Mouse (Mus musculus) adrenal gland, adult (tissue): ENCODE measurements around the gene Rab37.

Source experiments
- DNase-seq, 2 experiments: peaks; one replicate each; pipeline ENCODE4 v3.0.0; 2022 to 2023; ENCODE audit warnings: low spot score in 1 of 2; ENCODE audit not compliant: inconsistent age in 2 of 2

The Rab37 gene

DNA sequence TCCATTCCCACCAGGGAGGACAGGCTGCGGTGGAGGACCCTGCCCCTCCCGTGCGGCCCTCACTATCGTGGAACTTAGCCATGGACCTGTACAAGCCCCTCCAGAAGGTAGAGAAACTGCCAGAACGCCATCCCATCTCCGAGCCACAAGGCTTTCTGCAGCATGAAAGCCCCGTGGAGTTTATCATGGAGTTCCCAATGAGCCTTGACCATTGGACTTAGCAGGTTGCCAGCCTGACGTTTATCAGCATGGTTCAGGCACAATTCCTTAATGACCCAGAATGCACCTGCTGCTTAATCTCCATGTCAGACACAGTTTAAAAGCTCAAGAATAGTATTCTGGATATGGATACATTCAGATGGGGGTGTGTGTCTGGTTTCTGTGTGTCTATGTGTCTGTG, 6.2 kb upstream of the Rab37 start:
- DNase-seq: no peak

DNA sequence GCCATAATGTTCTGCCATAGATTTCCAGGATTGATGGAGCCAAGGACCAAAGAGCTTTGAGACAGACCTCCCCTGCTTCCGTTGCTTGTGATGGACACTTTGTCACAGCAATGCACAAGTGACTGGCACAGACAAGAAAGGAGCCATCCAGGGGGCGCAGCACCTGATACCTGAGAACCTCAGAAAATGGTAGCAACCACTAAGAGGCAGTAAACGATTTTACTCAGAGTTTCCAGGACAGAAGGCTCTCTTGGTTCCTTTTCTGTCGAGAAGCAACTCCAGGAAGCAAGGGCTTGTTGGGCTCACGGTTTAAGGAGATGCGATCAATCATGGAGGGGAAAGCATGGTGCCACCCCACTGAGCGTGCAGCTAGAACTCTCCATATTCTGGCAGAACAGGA, 5.0 kb upstream of the Rab37 start:
- no peak for DNase-seq

DNA sequence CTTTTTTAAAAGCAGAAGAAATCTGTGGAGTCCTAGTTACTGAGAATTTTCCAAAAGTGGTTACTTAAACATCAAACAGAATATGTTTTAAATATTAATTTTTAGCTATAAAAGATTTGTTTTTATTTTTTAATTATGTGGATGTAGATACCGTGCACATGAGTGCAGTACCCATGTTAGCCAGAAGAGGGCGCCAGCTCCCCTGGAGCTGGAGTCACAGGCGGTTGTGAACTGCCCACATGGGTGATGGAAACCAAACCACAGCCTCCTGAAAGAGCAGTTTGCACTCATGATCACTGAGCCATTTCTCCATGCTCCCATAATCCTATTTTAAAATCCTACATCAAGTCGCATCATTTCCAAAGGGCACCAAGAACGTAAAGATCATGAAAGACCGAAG, 1.4 kb upstream of the Rab37 start:
- DNase-seq: no peak

DNA sequence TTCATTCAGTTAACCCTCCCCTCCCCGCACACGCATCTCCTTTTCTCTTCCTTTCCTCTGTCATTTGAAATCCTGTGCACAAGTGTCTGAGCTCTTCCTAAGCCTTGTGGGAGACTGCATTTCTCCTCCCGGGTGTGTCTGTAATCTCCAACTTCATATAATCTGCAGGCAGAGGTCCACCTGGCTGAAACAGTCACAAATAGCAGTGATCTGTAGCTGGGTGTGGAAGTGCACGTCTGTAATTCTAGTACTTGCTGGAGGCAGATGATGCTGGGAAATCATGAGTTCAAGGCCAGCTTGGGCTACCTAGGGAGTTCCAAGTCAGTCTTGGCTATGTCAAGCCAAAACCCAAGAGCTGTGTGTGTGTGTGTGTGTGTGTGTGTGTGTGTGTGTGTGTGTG, 909 bp downstream of the Rab37 start:
- DNase-seq: no peak

DNA sequence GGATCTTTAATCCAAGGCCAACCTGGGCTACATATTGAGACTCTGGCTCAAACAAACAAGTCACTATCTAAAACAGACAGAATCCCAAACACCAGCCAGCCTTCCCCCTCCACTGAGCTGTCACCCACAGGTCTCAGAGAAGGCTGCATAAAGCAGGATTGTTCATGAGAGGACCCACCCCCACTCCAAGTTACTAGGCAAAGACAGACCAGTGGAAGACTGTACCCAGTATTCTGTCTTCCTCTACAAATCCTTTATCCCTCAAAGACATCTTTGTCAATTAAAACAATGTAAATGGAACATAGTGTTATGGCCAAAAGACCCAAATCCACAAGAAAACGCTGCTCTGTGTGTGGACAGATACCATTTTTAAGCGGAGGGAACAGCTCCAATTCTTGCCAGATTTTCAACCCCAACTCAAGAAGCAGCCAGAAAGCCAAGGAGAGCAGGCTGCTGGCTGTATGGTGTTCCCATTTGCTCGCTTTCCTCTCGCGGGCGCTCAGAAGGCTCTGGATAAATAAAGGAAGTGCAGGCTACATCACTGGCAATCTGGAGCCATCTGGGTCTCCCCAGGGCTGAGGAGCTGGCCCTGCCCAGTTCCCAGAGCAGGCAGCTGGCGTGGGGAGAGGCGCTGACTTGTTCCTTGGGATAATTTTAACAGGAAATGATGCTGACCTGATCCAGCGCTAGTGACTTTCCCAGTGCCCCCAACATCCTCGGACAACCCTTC, 7.1 kb downstream of the Rab37 start:
- DNase-seq: no peak

DNA sequence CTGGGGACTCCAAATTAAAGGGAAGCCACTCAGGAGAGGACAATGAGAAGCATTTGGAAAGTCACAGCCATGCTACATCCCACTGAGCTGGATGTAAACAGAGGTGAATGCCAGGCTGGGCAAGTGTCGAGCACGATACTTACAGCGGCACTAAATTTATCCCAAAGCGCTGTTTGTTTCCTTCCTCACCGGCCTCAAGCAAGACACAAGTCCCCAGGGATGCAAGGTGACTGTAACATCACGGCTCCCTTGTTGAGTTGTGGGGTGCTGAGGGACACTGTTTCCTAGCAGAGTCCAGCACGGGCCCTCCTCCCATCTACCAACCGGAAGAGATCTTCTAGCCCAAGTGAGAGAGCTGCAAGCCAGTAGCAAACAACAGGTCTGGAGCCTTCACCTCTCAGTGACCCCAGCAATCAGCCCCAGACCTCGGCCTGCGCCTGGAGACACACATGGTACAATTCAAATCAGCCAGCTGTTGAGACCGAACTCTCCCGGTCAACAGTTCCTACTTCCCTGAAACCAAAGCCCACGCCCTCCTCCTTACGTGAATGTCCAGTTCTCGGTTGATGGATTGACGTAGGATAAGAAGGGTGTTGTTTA, 8.1 kb downstream of the Rab37 start:
- DNase-seq: no peak

DNA sequence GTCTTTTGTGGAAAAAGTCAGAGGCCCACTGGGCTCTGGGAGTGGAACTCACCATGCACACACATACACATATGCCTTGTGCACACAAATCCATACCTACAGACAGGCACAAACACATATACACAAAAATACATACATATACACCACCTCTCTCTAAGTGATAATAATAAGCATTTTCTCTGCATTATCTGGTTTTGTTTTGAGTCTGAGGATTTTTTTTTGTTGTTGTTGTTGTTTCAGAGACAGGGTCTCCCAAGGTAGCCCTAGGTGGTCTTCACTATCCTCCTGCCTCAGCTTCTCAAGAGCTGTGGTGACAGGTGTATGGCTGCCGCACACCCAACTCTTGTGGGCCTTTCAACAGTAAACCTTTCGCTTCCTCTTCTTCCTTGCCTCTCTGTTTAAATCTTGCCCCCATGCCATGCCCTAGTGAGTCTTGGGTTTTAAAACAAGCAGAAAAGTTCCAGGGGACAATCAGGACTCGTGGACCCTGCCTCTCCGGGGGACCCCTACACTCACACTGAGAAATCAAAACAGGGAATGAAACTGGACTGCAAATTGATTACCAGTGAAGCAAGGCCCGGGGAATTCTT, 8.9 kb downstream of the Rab37 start:
- DNase-seq: no peak

DNA sequence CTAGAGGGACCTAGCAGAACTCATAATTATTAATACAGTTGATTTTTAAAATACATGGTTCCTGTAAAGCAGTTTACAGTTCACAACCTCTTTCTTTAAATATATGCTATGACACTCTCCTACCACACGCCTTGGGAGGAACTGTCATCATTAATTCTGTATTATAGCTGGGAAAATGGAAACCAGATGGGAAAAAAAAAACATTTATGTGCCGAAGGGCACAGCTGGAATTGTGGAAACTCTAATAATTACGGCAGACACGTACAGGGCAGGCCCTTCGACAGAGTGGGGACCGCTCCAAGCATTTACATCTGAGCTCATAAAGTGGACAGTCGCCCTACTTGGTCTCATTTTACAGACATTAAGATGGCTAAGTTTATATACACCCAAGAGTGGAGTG, 9.5 kb downstream of the Rab37 start:
- no peak for DNase-seq

DNA sequence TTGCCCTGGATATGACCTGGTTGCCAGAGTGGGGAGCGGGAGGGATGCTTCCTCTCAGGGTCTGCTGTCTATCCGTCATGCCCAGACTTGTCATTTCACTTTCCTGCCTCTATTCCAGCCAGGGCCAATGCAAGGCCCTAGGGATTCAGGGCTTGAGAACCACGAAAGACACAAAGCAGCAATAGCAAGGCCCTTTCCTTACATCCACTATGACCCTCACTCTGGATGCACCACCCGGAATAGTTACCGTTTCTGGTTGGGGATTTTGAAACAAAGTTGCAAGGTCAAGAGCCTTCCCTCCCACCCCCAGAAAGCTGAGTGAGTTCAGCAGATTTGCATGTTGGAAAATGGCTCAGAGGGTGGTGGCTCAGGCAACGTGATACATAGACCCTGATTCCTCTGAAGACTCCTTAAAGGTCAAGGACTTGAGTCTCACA, 10.4 kb downstream of the Rab37 start:
- DNase-seq: peak; percentile 24 to 48

DNA sequence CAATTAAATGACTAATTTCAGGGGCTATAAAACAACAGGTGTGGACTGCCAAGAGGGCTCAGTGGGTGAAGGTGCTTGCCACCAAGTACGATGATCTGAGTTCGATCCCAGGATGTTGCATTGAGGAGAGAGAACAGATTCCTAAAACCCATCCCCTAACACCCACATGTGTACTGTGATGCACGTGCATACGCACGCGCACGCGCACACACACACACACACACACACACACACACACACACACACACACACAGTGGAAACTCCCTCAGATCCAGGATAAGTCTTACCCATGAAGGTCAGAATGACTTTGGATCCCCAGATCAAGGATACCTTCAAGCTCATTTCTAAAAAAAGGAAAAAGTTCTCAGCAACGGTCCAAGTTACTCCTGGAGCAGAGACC, 10.9 kb downstream of the Rab37 start:
- no peak for DNase-seq

DNA sequence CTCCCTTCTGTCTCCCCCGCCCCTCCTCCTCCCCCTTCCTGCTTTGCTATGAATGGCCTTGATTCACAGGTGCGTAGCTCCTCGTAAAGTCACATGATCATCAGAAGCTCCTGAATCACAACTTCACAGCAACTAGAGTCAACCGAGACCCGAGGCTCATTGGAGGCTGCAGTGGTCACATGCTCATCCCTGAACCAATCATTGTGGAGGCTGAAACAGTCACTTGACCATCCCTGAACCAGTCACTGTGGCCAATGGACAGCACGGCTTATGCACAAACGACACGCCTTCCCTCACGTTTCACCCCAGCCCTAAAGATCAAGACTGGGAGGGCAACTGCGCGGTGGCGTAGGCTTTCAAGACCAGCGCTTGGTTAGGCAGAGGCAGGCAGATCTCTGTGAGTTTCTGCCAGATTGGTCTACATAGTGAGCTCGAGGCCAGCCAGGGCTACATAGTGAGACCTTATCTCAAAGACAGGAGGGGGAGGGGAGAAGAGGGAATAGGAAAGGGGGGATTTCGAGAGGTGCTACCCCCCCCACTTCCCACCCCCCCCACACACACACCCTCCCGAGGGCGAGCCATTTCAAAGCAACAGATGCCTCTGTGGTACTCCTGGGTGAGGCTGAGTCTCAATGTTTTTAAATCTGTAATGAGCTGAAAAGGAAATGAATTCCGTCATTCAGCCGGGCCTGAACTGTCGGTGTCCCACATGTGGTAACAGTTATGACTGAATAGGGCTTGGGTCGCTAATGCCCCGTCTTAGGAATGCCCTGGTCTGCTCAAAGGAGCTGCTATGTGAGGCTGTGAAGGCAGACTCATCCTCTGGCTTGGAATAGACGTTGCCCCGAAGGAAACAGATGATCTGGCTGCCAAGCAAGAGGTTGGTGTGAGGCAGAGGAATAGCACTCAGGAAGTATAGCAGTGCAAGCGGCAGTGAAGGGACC, 12.5 kb downstream of the Rab37 start:
- DNase-seq: no peak

DNA sequence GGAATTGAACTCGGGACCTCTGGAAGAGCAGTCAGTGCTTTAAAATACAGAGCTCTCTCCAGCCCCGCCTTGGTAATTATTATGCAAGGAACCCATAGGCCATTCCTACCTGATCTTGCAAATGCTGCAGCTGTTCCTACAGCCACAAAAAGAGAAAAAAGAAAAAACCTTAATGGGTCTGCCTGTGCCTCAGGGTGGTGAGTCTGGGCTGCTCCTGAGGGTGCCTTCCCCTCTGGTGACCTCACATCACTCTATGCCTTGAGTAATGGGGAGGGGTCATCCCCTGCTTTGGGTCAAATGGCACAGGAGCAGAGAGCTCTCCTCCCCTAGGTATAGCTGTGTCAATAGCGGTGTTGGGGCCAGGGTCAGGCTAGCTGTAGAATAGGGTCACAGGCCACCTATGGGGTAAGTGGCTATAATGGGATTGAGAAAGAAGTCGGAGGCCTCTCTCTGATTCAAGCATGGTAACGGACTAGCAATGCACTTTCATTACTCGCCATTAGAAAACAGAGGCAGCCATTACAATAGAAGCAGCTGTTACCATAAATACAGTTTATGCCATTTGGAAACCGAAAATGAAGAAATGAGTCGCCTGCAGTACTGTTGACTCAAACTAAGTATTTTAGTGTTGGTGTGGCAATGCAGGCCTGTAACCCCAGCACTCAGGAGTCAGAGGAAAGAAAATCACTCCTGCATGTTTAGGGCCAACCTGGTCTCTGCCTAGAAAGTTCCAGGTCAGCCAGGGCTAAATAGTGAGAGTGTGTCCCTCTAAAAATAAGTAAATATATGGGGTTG, 13.7 kb downstream of the Rab37 start:
- DNase-seq: no peak

DNA sequence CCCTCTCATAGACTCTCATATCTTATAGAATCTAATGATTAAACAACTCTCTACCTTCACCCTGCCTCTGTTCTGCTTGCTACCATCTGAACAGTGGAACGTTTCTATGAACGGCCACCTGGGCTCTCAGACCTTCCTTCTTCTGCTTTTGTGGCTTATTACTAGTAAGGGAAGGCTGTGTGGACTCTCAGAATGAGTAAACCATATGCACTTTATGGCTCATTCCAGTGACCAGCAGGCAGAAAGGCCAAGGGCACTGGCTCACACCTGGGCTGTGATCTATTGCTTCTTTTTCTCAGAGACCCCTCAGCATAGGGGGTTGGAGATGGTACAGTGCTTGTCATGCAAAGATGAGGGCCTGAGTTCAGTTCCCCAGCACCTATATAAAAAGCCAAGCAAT, 15.4 kb downstream of the Rab37 start:
- no peak for DNase-seq

DNA sequence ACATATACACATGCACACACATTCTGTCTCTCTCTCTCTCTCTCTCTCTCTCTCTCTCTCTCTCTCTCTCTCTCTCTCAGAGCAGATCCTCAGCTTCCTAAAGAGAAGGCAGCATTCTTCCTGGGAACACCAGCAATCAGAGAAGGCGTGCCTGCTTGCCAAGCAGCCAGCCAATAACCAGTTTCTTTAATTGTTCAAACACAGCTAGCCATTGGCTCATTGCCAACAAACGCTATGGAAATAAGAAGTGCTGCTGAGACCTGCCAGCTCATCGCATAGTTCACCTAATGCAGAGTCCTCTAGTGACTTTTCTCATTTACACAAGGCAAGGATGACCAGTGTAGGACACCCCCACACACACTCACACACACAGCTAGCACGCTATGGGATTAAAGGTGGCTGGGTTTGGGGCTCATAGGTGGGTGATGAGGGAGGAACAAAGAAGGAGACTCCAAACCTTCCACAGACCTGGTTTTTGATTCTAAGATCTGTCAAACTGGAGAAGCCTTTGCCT, 16.2 kb downstream of the Rab37 start:
- no peak for DNase-seq

DNA sequence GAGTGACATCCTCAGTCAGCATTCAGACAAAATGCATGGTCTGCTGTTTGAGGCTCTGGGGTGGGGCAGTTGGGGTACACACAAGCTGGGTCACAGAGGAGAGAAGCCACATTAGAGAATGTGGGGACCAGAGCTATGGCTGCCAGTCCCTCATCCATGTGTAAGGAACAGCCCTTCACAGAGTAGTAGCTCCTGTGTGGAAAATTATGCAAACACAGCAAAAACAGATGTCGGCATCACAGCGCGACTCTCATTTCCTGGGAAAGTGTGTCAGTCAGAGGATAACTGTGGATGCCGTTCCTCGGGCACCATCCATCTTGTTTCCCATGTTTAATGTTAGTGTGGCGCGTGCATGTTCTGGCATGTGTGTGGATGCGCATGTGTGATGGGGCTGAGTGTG, 16.9 kb downstream of the Rab37 start:
- DNase-seq: no peak

DNA sequence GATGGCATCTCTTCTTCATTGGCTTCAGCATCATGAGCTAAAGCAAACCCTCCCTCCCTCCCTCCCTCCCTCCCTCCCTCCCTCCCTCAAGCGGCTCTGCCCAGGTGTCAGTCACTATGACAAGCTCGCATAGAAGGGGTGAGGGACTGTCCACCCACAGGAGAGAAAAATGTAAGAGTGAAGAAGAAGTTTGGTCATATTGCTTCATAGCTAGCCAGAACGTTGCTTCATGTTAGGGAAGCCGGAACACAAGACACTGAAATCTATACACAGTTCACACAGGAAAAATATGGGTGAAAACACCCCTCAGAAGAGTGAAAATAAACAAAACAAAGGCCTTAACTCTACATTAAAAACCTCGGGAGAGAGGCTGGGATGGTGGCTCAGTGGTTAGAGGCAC, 19.0 kb downstream of the Rab37 start:
- DNase-seq: no peak

DNA sequence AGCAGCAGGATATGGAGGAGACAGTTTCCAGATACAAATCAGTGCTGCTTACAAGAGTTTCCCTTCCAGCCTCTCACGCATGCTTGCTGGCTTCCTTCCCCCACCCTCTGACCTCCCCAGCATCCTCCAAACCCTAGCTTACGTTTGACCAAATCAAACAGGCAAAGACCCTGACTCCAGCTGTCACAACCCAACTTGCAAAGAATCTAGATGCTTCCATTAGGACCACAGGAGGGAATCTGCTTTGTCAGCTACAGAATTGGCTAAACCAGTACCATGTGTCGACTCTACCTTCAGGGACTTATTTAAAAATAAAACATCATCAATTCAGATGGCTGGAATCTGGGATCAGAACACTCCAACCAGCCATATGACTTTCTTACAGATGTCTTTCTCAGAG, 21.0 kb downstream of the Rab37 start:
- no peak for DNase-seq

DNA sequence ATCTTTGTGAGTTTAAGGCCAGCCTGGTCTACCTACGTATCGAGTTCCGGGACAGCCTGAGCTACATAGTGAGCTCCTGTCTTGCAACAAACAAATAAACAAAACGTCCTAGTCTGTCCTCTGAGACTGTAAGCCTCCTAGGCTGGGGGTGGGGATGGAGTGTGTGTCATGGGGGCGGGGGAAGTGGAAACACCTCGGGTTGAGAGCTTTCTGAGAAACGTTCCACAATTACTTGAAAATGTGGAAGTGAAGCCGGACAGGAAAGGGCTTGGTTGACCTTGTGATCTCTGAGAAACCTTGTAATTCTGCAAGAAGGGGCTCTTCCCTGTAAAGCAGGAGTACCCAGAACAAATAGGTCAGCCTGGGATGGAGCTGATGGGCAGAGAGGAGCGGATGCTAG, 28.2 kb downstream of the Rab37 start:
- no peak for DNase-seq

DNA sequence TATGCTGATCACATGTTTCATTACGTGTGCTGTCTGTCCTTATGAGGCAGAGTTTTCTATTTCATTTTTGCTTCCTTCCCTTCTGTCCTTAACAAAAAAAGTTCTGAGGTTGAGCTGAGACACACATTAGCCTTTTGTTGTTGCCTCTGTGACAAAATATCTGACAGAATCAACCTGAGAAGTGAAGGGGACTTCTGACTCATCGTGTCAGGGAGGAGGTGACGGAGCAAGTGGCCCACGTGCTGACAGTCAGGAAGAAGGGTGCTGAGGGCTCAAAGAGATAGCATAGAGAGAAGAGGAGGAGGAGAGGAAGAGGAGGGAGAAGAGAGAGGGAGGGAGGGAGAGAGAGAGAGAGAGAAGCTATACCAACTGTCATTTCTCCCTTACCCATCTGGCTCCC, 37.3 kb downstream of the Rab37 start:
- no peak for DNase-seq

DNA sequence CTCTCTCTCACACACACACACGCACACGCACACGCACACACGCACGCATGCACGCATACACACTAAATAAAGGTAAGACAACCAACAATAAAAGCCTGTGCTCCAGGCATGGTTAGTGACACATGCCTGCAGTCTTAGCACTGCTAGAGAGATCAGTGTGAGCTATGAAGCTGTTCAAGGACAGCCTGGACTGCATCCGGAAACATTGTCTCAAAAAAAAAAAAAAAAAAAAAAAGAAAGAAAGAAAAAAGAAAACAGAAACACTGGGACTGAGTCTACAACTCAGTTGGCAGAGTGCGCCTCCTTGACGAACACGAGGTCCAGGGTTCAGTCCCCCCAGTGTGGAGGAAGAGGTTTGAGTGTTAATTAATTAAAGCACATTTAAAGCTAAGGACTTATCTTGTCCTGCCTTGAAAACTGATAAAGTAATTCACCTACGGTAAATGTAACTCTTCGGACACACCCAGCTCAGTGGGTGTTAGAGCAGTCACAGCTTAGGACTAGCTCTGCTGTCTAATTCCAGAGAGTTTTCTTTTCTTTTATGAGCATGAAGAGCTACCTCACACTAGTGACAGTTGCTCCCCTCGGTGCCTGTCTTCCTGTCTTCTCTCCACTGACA, 38.4 kb downstream of the Rab37 start:
- no peak for DNase-seq
